Mouse (Mus musculus) stomach, embryonic 14.5 days (tissue): Measurements from ENCODE around the gene Serpina3k. TPM values are rescaled to one million over a fixed set of nuclear protein-coding genes. Genes with fewer than 3 reads are reported as not detected.
"Not testable (repeated sequence)": the region's sequence is repeated elsewhere in the genome, so short reads cannot be mapped to it uniquely, and the experiment has no call there.

Experiments used
- ATAC-seq: fragments of 200-750 bp; cut with Nextera tagmentation; 2 replicates; pipeline ENCODE4 v1.8.0; 2017; ENCODE audit warnings: low read depth, moderate TSS enrichment; ENCODE audit not compliant: insufficient number of reproducible peaks, insufficient read depth, low FRiP score
- H3K27ac ChIP-seq: fragments of 300-500 bp; sonication (generic); 2 replicates; pipeline ENCODE4 v1.5.1; 2014; ENCODE audit warnings: mild to moderate bottlenecking, low read length, moderate library complexity, mixed read lengths
- H3K27me3 ChIP-seq: fragments of 300-500 bp; sonication (generic); 2 replicates; pipeline ENCODE4 v1.6.1; 2014; ENCODE audit warnings: low read length, control low read depth, mixed read lengths; ENCODE audit not compliant: control insufficient read depth, insufficient read depth
- H3K36me3 ChIP-seq: fragments of 300-500 bp; sonication (generic); 2 replicates; pipeline ENCODE4 v1.6.1; 2014; ENCODE audit warnings: mild to moderate bottlenecking, control low read depth, low read length, moderate library complexity, mixed read lengths; ENCODE audit not compliant: control insufficient read depth, insufficient read depth
- H3K4me1 ChIP-seq: fragments of 300-500 bp; sonication (generic); 2 replicates; pipeline ENCODE4 v1.6.1; 2014; ENCODE audit warnings: low read length, control low read depth, mixed read lengths; ENCODE audit not compliant: control insufficient read depth, insufficient read depth
- H3K4me2 ChIP-seq: fragments of 300-500 bp; sonication (generic); replicated peaks from 2 replicates; pipeline ENCODE4 v1.6.1; 2014; ENCODE audit warnings: low read depth, low read length, control low read depth
- H3K4me3 ChIP-seq: fragments of 300-500 bp; sonication (generic); 2 replicates; pipeline ENCODE4 v1.5.1; 2014; ENCODE audit warnings: low read depth, low read length, control low read depth
- H3K9ac ChIP-seq: fragments of 300-500 bp; sonication (generic); replicated peaks from 2 replicates; pipeline ENCODE4 v1.6.1; 2014; ENCODE audit warnings: low read depth, mild to moderate bottlenecking, control low read depth, low read length, moderate library complexity, mixed read lengths
- H3K9me3 ChIP-seq: fragments of 300-500 bp; sonication (generic); 2 replicates; pipeline ENCODE4 v1.6.1; 2016; ENCODE audit warnings: low read depth, low read length, control low read depth; ENCODE audit not compliant: control insufficient read depth
- WGBS: fragments of 180-500 bp; shearing (Covaris S2); extraction: QIAGEN DNeasy Blood & Tissue Kit; methylation state at CpG from one replicate; pipeline ENCODE4 v1.1.7; 2014; 5-methylcytosine and 5-hydroxymethylcytosine counted together
- polyA plus RNA-seq: library from polyadenylated mRNA; unstranded; fragments of >200 nt; fragmentation: Nextera tagmentation; extraction: Ambion mirVana; gene quantifications from 2 replicates; pipeline ENCODE4 v1.2.1, GENCODE M21; 2014

Gene Serpina3k
- polyA plus RNA-seq, result not detected in 2 replicates

DNA sequence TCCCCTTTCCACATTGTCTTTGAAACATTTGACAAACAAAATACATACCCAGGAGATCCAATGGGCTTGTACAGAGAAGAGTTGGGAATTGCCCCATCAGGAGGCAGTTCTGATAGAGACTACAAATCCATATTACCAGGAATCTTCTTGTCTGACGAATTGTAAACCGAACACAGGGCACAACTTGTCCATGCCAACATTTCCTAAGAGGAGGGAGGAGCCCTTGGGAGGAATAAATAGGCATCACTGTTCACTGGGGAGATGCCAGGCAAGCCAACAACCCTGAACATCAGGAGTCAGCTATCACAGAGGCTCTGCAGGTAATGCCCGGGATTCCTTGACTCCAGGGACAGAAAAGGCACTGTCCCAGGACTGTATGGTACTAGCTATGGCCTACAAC lies at the start of gene Serpina3k, which contains the start of gene Serpina3m:
Gene Serpina3k (plus strand): TSS at position 261 of the 400 bp plus-strand sequence.
Gene Serpina3m (plus strand): TSS at position 261 of the 400 bp plus-strand sequence.
- H3K4me2 ChIP-seq, H3K4me3 ChIP-seq, H3K9ac ChIP-seq, H3K4me1 ChIP-seq, H3K9me3 ChIP-seq, ATAC-seq, H3K36me3 ChIP-seq, H3K27ac ChIP-seq, H3K27me3 ChIP-seq: not testable (repeated sequence)
- WGBS, result 77% methylated on average over 3 of the region's 3 CpGs

DNA sequence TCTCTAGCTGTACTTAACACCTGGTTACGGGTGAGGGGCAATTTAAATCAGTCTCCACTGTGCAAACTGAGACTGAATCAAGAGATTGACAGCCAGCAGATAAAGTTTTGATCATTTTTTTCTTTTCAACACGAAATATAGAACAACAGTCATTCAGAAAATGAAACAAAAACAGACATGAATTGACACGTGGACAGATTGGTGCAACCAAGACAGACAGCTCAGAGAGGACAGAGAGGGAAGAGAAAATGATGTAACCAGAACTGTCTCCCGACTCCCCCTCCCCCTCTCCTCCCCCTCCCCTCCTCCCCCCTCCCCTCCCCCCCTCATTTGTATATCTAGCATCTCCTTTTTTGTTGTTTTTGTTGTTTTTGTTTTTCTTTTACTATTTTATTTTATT lies 48.4 kb upstream of the Serpina3k start:
- H3K9ac ChIP-seq, result no peak overlapping the region
- H3K4me2 ChIP-seq, result no peak overlapping the region
- H3K9me3 ChIP-seq, result no peaks in the 10 kb centered on the region
- no peaks in the 10 kb centered on the region for H3K27me3 ChIP-seq
- H3K4me3 ChIP-seq, result no peak overlapping the region
- H3K27ac ChIP-seq, result no peak overlapping the region
- H3K4me1 ChIP-seq, result no peaks in the 10 kb centered on the region
- WGBS, result 49% methylated on average over 4 of the region's 4 CpGs
- ATAC-seq, result no peak
- no peaks in the 10 kb centered on the region for H3K36me3 ChIP-seq

- no peak for ATAC-seq
- H3K4me1 ChIP-seq, result no peaks in the 10 kb centered on the region
- H3K27me3 ChIP-seq, result no peaks in the 10 kb centered on the region
- H3K36me3 ChIP-seq, result no peaks in the 10 kb centered on the region
- H3K9me3 ChIP-seq, result no peaks in the 10 kb centered on the region
- no peak overlapping the region for H3K9ac ChIP-seq
- no peak overlapping the region for H3K27ac ChIP-seq
- no peak overlapping the region for H3K4me2 ChIP-seq
- no peak overlapping the region for H3K4me3 ChIP-seq
- WGBS, result 87% methylated on average over 2 of the region's 2 CpGs
Observed at GRCm38 (mm10) chr12:104293963-104294362, 44.3 kb upstream of the Serpina3k start.

DNA sequence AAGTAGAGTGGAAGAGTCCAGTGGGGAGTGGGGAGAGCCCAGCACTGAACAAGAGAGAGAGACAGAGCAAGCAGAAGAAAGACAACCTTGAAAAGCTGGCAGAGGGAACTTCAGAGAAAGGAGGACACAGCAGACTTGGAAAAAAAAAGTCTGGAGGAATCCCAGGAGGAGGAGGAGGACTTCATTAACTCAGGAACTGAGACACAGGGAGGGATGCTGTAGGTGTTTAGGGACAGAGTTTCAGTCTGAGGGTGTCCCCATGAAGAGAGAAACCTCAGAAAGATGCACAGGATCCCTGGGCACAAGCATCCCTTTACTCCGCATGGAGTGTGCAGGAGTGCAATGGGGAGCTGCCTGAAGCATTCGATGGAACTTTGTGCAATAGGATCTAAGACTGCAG lies 40.2 kb upstream of the Serpina3k start:
- H3K9me3 ChIP-seq, result no peaks in the 10 kb centered on the region
- H3K36me3 ChIP-seq, result no peaks in the 10 kb centered on the region
- H3K27me3 ChIP-seq, result no peaks in the 10 kb centered on the region
- H3K27ac ChIP-seq, result no peak overlapping the region
- H3K4me2 ChIP-seq, result no peak overlapping the region
- H3K4me3 ChIP-seq, result no peak overlapping the region
- no peak for ATAC-seq
- no peaks in the 10 kb centered on the region for H3K4me1 ChIP-seq
- 83% methylated on average over 2 of the region's 2 CpGs for WGBS
- H3K9ac ChIP-seq, result no peak overlapping the region

DNA sequence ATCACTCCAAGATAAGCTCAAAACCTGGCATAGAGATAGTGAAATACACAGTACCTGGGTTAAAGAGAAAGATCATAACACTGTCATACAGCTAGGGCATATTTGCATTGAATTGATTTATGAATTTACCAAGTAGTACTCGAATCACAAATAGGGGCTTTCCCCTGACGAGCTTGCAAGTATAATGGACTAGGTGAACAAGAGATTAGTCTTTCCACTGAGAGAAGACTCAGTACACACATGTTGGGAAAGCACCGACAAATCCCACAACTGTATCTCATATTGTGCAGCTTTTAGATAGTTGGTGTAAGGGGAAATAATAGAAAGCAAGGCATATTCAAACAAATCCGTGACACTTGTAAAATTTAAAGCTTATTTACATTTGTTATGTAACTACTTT lies 32.3 kb upstream of the Serpina3k start:
- Histone ChIP-seq H3K4me3 (no peak overlapping the region), H3K4me2 (no peak overlapping the region), H3K9me3 (no peaks in the 10 kb centered on the region), H3K27me3 (no peaks in the 10 kb centered on the region), H3K36me3 (no peaks in the 10 kb centered on the region), H3K4me1 (no peaks in the 10 kb centered on the region), H3K9ac (no peak overlapping the region), H3K27ac (no peak overlapping the region)
- no peak for ATAC-seq
- WGBS, result 69% methylated on average over 4 of the region's 4 CpGs

DNA sequence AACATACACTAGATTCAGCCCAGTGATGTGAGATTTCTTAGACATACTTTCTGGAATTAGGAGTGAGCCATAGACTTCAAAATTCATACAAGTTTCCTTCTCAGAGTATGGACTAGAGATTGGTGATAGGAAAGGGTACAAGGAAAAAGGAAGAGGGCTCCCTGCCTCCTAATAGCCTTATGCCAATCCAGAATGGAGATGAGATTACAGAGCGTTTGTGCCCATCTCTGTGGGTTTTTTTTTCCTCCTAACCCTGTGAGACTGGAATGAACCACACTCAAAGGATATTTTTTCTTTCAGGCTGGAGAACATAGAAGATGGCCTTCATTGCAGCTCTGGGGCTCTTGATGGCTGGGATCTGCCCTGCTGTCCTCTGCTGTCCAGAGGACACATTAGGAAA lies 24.0 kb upstream of the Serpina3k start, which contains the start of gene Serpina3j:
Gene Serpina3j (plus strand): TSS at position 301 of the 400 bp plus-strand sequence.
- H3K4me2 ChIP-seq, result no peak within 1 kb of the TSS
- no peak within 1 kb of the TSS for H3K9ac ChIP-seq
- no peaks in the 10 kb centered on the region for H3K9me3 ChIP-seq
- no peaks in the 10 kb centered on the region for H3K27me3 ChIP-seq
- no peak within 1 kb of the TSS for H3K27ac ChIP-seq
- no peak for ATAC-seq
- WGBS, result 87% methylated on average over 1 of the region's 1 CpGs
- H3K4me3 ChIP-seq, result no peak within 1 kb of the TSS
- H3K36me3 ChIP-seq, result no peaks in the 10 kb centered on the region
- H3K4me1 ChIP-seq, result no peaks in the 10 kb centered on the region

- H3K27ac ChIP-seq, result no peak overlapping the region
- H3K27me3 ChIP-seq, result no peaks in the 10 kb centered on the region
- no peak overlapping the region for H3K9ac ChIP-seq
- 50% methylated on average over 1 of the region's 1 CpGs for WGBS
- no peaks in the 10 kb centered on the region for H3K4me1 ChIP-seq
- no peak for ATAC-seq
- no peaks in the 10 kb centered on the region for H3K9me3 ChIP-seq
- no peak overlapping the region for H3K4me2 ChIP-seq
- no peaks in the 10 kb centered on the region for H3K36me3 ChIP-seq
- H3K4me3 ChIP-seq, result no peak overlapping the region
Observed at GRCm38 (mm10) chr12:104322454-104322853, 15.8 kb upstream of the Serpina3k start.

DNA sequence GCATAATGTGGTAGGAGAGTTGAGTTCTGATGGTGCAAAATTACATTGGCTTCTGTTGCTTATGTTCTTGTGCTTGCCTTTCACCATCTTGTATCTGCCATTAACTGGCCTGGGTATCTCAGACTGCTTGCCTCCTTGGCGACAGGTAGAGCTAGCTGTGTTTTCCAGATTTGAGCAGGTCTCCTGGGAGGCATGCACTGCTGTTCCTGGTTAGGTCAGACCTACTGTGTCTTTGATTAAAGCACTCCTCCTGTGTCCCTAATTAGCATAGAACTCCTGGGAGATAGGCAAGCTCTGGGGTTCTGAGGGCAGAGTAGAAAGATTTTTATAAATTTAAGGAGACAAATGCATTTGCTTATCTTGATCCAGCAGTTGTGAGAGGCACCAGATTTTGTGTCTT lies 6.6 kb upstream of the Serpina3k start:
- H3K27ac ChIP-seq, result no peak overlapping the region
- no peaks in the 10 kb centered on the region for H3K4me1 ChIP-seq
- no peaks in the 10 kb centered on the region for H3K36me3 ChIP-seq
- no peak overlapping the region for H3K4me2 ChIP-seq
- 36% methylated on average over 1 of the region's 1 CpGs for WGBS
- no peak for ATAC-seq
- H3K9me3 ChIP-seq, result no peaks in the 10 kb centered on the region
- H3K9ac ChIP-seq, result no peak overlapping the region
- no peak overlapping the region for H3K4me3 ChIP-seq
- H3K27me3 ChIP-seq, result no peaks in the 10 kb centered on the region

DNA sequence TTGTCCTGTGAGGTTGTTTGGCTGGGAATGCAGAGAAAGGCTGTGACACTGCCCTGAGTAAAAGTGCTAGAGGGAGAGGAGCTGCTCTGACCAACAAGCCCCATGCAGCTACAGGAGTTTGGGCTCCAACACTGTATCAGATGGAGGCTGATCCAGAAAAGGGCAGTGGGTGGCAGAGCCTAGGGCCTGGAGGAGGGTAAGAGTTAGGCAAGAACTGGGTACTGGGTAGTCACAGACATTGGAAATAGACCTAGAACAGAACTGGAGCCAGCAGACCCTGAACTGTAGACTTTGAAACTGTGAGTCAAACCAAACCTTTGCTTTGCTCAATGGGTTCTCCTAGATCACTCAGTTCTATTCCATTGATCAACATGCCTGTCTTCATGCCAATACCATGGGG lies 1.4 kb upstream of the Serpina3k start:
- not testable (repeated sequence) for H3K27ac ChIP-seq, H3K4me2 ChIP-seq, H3K4me1 ChIP-seq, H3K27me3 ChIP-seq, H3K9ac ChIP-seq, H3K9me3 ChIP-seq, H3K36me3 ChIP-seq, H3K4me3 ChIP-seq, ATAC-seq
